Mouse (Mus musculus): ENCODE results near the gene Syne1.

Syne1 gene

DNA sequence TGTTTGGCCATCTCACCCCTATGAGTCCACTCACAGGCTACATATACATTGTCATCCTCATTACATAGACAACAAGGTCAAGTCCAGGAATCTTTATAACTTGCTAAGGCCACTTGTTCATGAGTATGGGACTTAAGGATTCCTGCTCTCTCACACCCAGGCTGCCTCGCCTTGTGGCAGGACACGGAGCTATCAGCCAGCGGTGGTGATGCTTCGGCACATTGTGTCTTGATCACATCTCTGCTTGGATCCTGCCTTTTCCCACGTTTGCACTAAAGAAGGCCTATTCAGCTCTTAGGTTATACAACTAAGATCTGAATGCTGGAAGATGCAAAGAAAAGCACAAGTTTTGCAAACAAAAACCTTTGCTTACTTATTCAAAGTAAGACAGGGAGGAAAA lies 345.7 kb downstream of the Syne1 start:
- DNase-seq (ENCODE audit: low read depth, low spot score), result no peak

DNA sequence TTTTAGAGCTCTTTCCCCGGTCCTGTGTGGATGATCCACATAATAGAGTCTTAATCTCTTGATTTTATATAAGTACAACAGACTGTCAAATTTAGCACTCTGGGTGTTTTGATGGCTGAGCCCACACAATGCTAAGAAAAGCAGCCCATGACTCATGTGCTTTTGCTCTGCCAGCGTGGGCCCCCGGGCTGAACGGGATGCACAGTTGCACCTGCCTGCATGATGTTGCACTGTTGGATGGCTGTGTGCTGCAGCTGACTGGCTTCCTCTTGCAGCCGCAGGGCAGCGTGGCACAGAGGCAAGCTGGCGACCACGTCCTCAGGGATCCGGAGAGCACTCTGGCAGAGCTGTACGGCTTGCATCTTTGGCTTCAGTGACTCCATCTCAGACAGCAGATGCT lies 347.4 kb downstream of the Syne1 start:
- DNase-seq (ENCODE audit: low read depth, low spot score), result no peak

DNA sequence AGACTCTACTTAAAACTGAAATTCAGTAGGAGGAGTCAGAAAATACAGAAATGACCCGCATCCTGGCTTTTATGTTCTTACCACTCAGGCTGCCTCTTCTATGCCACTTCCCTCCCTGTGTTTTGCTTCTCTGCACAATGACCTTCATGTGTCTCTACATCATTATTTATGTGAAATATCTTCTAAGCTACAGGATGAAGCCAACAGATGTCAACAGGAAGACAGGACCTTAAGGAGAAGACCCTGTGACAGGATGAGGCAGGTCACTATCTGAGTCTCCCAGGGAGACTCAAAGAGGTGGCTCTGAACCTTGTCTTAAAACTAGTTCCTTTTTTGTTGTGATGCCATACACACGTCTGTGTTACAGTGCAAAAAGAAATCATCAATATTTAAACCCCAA lies 353.9 kb downstream of the Syne1 start:
- DNase-seq (ENCODE audit: low read depth, low spot score), result no peak

DNA sequence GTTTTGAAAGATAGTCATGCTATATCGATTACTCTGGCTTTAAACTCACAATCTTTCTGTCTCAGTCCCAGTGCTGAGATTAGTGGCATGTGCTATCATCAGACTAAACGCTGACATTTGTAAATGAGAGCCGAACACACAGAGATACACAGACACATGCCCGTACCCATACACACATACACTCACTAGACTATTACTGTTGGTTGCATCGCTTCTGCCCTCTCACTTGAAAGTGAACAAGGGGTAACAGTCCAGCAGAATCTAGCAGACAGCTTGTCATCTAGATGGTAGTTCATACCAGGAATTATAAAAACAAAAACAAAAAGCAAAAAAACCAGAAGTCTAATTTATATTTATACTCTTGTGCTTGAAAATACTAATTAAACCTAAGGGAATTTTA lies 355.0 kb downstream of the Syne1 start:
- DNase-seq (ENCODE audit: low read depth, low spot score), result no peak

DNA sequence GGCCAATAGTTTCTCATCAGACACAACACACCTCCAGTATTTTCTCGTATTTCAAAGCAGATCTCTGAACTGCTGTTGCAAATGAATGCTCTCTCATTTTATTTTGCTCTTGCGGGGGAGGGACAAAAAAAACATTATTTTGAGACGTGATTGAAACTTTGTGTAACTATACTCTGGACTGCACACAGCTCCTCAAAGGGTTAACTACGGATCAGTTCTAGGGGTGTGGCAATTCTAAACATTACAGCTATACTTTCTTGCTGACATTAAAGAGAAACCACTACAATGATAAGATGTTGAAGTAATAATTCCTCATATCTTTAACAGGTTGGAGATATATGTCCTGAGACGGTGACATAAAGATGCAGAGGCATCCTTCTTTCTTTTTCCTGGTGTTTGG lies 356.0 kb downstream of the Syne1 start:
- DNase-seq (ENCODE audit: low read depth, low spot score), result no peak

DNA sequence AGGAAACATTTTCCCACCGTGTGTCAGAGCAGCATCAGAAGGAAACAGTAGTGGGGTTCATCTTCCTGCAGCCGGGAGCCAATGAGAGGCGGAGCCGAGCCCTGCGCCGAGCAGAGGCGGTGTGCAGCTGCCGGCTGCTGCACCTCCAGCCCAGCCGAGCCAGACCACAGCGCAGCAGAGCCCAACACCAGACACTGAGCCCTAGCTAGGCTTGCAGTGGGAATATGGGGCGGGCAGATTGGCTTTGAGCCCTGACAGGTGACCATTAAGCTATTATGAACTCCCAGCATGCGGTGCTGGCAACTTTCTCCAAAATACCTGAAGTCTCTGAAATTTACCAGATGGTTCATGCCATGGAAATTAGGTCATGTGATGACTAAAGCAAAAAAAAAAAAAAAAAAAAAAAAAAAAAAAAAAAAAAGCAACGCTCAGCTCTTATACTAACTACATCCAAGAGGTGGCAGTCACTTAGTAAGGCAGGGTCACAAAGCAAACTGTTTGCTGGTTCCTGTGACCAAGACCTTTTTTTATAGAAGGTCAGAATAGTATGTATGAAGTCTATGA lies 356.5 kb downstream of the Syne1 start:
- DNase-seq (ENCODE audit: low read depth, low spot score), result no peak

DNA sequence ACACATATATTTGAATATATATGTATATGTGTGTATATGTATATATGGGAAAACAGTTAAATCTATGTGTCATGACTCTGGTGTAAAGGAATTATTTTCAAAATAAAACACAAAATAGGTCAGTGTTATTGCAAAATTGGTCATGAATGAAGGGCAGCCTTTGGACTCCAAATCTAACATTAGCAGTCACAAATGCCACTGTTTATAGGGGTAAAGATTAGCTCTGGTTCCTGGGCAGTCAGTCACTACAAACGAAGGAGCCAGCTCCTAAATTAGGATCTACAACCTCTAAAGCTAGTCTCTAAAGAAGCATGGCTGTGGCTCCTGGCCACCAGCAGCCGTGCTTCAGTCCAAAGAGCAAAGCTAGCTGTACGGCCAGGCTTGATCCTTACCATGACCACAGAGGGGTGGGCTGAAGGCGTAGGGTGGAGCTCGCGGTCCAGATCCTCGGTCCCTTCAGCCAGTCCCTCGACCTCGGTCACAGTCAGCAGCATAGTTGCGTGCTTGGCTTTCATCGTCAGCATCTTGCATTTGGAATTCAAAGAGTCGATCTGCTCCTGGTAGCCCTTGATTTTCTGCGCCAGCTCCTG lies 357.1 kb downstream of the Syne1 start:
- no peak for DNase-seq (ENCODE audit: low read depth, low spot score)

DNA sequence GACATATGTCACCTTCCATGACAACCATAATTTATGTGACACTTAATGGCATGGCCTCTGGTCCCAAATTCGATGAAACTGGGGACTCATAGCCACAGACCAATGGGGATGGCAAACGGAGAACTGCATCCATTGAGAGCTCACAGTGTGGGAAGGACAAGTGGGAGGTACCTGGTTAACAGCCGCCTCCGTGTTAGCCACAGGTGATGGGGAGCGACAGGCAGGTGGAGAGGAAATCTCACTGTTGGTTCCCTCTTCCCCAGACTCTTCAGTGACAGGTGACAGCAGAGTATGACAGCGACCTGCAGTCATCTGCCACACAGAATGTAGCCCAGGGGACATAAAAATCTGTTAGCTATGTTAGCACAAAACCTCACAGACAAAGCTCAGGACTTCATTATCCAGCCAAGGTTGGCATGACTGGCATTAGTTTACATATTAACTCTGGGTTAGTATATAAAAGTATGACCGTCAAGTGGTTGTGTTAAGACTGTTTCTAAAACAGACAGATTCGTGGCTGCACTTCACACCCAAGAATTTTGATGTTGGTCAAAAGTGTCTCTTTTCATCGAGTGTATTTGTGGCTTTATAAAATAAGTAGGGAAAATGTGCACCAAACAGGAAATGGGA lies 358.3 kb downstream of the Syne1 start:
- no peak for DNase-seq (ENCODE audit: low read depth, low spot score)

DNA sequence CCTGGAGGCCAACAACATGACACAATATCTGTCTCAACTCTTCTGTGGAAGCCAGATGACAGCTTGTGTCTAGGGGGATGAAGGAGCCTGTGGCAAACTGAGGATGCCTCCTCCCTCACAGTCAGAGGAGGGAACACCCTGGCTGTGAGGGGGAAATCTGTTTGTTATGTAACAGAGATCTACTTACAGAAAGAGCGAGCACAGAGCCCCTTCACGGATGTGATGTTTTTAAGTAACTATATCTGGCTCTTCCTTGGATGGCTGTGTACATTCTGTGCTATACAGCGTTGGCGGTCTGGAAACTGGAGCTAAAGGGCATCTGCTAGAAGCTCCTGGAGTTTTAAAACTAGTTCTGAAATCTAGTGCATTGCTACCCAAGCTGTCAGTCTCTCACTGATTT lies 360.5 kb downstream of the Syne1 start:
- no peak for DNase-seq (ENCODE audit: low read depth, low spot score)

DNA sequence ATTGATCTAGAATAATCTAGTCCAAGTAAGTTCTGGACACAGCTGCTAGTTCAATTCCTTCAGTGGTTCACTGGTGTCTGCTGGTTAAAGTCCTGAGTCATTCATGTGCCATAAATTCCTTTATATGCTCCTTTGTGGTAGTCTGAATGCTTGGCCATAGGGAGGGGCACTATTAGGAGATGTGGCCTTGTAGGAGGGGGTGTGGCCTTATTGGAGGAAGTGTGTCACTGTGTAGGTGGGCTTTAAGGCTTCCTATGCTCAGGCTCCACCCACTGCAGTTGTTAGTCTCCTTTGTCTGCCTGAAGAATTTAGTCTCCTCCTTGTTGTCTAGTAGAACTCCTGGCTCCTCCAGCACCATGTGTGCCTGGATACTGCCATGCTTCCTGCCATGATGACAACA lies 362.4 kb downstream of the Syne1 start:
- DNase-seq (ENCODE audit: low read depth, low spot score), result peak; percentile 7

DNA sequence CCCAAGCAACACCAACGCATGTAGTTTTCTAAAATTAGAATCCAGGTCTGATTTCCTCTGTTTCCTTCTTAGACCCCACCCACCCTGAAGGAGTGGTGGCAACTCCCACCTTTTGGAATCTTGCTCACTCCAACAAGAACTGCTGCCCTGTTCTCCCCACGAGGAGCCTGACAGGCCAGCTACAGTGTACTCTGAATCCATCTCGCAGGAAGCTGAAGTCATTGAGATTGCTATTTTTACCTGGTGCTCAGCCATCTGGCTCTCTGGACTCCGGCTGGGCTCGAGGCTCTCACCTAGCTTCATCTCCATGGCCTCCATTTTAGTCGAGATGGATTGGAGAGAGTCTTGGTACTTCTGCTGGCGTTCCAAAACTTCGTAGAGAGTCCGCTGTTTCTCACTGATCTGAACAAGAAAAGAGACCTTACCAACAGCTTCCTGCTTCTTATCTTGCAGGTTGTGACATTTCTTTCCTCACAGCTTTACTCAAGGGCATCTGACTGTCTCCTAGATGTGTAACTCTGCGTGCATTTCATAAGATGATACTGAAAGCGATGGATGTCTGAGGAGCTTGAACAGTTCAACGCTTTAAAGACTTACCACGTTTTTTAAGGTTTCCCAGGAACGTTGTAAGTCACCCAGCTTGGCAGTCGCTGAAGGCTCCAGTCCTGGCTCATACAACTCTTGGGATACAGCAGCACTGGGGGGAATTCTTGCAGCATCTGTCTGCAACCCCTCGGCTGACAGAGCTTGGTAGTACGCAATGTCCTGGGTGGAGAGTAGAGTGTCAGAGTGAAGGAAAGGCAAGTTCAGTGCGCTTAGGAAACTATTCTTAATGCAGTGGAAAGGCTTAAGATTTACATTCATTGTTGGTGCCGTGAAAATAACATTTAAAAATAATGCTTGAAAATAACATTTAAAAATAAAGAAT lies 365.9 kb downstream of the Syne1 start:
- no peak for DNase-seq (ENCODE audit: low read depth, low spot score)

DNA sequence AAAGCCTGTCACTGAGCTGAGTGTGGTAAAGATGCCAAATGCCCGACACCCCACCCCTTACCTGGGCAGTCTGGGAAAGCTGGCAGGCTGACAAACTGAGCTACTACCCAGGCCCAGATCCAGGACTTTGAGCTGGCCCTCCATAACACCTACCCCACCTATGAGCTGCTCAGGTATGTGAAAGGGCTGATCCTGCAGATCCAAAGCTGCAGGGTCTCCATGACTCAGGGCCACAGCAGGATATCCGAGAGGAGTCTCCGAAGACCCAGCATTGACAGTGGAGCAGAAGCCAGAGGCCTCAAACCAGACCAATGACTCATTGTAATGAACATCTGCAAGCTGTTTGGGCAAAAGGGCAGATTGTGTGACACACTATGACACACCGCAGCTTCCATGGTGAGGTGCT lies 369.5 kb downstream of the Syne1 start:
- no peak for DNase-seq (ENCODE audit: low read depth, low spot score)

DNA sequence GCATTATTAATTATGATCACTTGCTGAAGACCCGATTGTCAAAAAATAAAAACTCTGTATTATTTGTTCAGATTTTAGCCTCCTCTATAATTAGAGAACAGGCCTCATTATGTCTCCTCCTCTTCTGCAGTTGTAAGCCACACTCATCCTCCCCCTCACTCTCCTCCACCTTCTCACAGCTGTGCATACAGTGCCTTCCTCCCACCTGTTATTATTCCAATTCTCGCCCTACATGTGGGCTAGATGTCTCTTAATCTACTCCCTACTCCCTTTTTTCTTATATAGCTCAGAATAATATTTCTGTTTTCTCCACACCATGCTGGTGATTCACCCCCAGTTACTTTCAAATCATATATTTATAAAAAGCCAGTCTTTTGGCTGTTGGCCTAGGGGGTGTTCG lies 371.4 kb downstream of the Syne1 start:
- DNase-seq (ENCODE audit: low read depth, low spot score), result no peak

DNA sequence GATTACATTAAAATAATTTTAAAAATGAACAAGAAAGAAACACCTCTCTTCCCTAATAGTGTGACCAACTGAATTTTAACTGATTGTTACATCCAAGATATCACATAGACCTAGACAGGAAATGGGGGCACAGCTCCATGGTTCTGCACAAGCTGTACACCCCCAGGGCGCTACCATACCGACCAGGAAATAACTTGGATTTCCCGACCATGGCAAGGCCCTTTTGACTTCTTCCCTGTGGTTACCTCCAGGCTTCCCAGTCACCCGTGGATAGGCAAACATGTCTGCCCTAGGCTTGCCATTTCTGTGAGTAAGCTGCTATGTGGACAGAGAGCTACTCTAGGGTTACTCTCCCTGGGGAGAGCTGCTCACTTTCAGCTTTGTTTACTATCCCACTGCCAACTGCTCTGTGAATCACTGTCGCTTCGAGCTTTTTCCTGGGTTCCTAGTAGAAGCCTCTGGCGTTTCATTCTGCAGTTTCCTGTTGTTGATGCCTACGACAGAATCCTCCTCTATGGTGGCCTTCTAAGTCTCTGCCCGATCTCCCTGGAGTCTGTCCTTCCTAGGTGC lies 373.8 kb downstream of the Syne1 start:
- no peak for DNase-seq (ENCODE audit: low read depth, low spot score)

DNA sequence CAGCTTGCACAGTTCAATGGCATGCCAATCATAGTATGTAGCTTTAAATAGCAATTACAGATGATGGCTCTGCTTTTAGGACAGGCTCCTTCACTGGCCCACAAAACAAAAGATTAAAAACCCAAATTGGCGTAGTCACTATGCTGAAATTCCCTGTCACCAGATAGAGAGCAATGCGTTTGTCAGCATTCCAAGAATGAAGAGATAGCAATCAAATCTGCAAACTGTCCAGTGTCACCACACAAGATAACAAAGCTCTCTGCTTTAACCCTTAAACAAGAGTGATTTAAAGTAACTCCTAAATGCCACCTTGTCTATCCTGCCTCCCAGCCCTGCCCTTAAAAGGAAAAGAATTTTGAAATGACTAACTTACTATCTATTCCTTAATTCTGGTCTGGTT lies 374.9 kb downstream of the Syne1 start:
- no peak for DNase-seq (ENCODE audit: low read depth, low spot score)

DNA sequence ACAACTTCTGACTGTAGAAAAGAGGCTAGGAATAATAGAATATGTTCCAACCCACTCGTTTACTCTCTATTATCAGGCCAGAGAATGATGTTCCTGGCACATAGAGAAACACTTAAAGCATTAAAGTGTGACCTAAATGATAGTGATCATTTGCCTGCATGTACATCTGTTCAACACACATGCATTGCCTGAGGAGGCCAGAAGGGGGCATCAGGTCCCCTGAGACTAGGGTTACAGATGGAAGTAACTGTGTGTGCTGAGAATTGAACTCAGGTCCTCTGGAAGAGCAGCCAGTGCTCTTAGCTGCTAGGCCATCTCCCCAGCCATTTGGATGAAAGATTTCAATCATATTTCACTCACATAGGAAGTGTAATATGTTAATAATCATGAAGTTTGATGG lies 380.9 kb downstream of the Syne1 start:
- no peak for DNase-seq (ENCODE audit: low read depth, low spot score)

DNA sequence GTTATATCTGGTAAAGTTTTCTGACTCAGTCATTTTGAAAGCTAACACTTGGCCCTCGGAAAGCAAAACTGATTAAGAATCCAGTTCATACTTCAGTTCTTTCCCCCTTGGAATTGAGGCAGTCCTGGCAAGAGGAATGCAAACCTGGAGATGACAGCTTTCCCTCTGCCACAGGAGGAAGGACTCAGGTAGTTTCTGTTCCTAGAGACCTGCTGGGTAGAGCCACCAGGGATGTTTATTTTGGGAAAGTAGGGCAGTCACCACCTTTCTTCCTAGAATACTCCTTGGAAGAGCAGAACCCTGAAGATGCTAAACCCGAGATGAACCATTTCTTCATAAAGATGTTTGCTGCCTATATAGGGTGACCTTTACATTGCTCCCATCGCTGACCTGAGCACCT lies 383.8 kb downstream of the Syne1 start:
- no peak for DNase-seq (ENCODE audit: low read depth, low spot score)

DNA sequence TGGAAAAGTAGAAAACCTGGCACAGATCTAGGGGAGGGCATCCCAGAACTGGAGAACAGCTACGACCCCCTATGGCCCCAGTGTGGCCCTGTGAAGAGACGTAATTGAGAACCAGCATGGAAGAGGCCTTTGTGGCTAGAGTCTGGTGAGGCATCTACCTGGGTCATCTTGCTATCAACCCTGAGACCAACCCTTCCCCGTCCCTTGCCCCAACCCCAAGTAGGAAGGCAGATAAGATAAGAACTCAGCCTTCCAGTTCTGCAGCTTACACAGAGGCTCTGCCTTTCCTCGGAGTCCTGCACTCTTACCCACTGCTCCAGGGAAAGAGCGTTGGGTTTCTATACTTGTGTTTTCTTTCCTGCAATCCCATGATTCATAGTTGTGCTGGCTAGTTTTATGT lies 385.8 kb downstream of the Syne1 start:
- no peak for DNase-seq (ENCODE audit: low read depth, low spot score)

DNA sequence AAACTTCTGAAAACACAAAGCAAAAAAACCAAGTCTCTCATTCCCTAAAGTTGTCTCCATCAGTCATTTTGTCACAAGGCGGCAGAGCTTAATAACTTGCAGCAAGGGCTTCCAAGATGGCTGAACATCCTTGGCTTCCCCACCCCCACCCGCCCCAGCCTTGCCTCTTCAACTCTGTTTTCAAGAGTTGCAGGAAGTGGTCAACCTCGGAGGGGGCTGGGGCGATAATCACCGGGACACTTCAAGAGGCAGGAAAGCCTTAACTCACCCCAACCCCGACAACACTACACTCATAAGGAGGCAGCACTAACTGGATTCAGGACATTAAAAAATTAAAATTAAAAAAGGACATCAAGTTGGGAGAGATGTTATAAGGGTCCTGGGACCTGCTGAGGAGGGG lies 387.5 kb downstream of the Syne1 start:
- DNase-seq (ENCODE audit: low read depth, low spot score), result no peak

DNA sequence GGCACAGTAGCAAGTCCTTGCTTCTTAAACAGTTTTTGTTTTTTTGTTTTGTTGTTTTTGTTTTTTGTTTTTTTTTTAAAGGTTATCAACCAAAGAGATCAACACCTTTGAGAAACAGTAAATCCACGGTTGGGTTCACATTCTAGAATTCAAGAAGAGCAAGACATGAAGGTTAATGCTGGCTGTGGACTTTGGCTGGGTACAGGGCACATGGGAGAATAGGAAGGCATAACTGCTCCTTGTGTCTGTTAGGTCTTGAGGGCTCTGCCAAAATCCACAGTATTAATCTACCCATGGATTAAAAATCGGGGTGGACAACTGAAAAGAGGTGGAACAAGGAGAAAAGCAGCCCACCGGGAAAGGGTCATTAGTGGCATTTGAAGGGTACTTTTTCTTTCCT lies 388.0 kb downstream of the Syne1 start:
- no peak for DNase-seq (ENCODE audit: low read depth, low spot score)

DNA sequence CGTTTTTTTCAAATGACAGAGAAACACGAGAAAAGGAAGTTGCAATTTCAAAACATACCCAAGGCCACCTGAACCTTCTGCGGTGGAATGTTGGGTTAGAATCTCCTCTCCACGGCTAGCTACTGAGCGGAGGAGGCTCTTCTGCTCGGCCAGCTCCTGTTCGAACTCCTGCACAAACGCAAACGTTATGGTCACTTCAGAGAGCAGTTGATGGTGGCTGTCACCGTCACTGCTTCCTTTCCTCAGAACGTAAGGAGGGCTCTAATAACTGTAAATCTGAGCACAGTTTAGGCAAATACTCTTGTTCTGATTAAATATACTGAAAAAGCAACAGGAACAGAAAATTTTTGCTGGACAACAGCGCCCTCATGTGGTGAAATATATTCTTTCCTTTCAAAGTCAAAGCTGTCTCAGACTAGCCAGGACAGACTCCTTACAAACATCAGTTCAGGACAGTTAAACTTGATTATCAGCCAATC lies 389.8 kb downstream of the Syne1 start:
- no peak for DNase-seq (ENCODE audit: low read depth, low spot score)

DNA sequence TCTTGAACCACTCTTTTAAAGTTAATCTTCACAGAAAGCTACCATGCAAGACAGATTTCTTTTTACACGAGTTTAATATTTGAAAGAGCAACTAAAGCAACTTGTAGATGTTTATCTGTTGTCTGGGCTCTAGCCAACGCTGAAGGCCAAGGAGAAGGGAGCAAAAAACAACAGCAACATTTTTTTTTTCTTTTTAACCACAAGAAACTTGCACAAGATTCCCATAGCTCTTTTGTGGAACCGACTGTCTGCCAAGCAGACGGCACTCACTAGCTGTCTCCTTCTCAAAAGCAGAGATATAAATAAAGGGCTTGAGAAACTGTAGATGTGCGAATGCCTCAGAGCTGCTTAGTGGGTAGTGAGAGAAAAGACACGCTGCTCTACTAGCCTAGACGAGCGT lies 391.6 kb downstream of the Syne1 start:
- DNase-seq (ENCODE audit: low read depth, low spot score), result no peak
